Mouse (Mus musculus) mouse trophoblast stem cell (cell line): ENCODE measurements around the gene Olfr1462.

Experiments
- in situ Hi-C, 2 experiments: fragments of 300-500 bp; cut with MseI, MboI; formaldehyde crosslinking; loops; 2 replicates in 1 of 2; 3 replicates in 1 of 2; pipeline ENCODE4 v1.15.1; 2025

Olfr1462 gene

GRCm38 (mm10) chr19:13185434-13185833 lies at the start of gene Olfr1462:
TSS of gene Olfr1462 (plus strand) at chr19:13185734.
- in situ Hi-C loops = no loop called here

GRCm38 (mm10) chr19:13149449-13149848 lies 36.1 kb upstream of the Olfr1462 start, which contains the start of gene Olfr1459:
TSS of gene Olfr1459 (minus strand) at chr19:13149549.
- in situ Hi-C loops = no loop called here

- in situ Hi-C loops = no loop called here
Observed at GRCm38 (mm10) chr19:13162700-13163099, 22.8 kb upstream of the Olfr1462 start, which contains the start of gene Olfr1461. TSS of gene Olfr1461 (plus strand) at chr19:13163000.

- in situ Hi-C loops = no loop called here
Observed at GRCm38 (mm10) chr19:13221666-13222065, 36.1 kb downstream of the Olfr1462 start.

GRCm38 (mm10) chr19:13231028-13231427 lies 45.5 kb downstream of the Olfr1462 start, which contains the start of gene Olfr1463:
TSS of gene Olfr1463 (plus strand) at chr19:13231328.
- in situ Hi-C loops = no loop called here
